Comparison of ENCODE assay signal across 21 mouse cellular contexts in the genomic region with DNA sequence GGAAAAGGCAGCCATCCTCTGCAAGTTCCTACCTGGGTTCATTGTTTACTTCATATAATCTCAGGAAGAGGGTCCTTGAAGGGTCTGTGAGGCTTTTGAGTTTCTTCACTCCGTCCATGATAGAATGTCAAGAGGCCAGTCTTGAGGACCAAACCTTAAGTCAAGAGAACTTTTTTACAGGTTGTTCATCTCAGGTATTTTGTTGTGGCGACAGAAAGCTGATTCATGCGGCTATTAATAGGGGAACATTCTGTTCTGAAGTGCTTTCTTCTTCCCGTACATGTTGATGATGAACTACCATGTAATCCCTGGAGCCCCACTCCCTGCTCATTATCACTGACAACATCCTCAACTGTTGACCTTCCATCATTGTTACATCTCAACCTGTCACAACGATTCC.
DNase-seq lines count a peak whose midpoint lies in the region; ATAC-seq and TF ChIP-seq lines count a peak whose summit lies in the region.
"Had no signal": no experiment of that assay in that cellular context is flagged by ENCODE, and none has a peak within 500 bp of the region (broad histone marks: within the 10 kb centered on the region; RNA-seq: fewer than 3 reads in every experiment).

No protein-coding gene starts in this region.

- peak; percentile 27 for DNase-seq in lung, postnatal 0 days (ENCODE audit: low spot score)
- DNase-seq in lung, postnatal 14 days: no peak
- DNase-seq in lung, postnatal 25 days (ENCODE audit: low spot score): peak; percentile 6
- DNase-seq in lung, postnatal 10 days: no peak
- peak; percentile 0 for DNase-seq in lung, postnatal 36 days
- DNase-seq in lung, adult 2 months: no peak
- DNase-seq: adrenal gland, adult 2 months; adrenal gland, adult 8-10 months; adrenal gland, postnatal 10 days; adrenal gland, postnatal 14 days; adrenal gland, postnatal 25 days; adrenal gland, postnatal 36 days; B cell, adult 2 months; cerebellum, adult 11 months; cerebellum, adult 11-12 months; cerebellum, adult 18-20 months had no signal

- TF ChIP-seq CTCF in lung, postnatal 0 days (IDR thresholded peaks at IDR 0.05): no peak
- TF ChIP-seq CTCF in lung, adult 2 months (IDR thresholded peaks at IDR 0.05; ENCODE audit: insufficient read depth, low read length): no peak

- no peak for TF ChIP-seq POLR2A in lung, adult 2 months (IDR thresholded peaks at IDR 0.05; ENCODE audit: borderline replicate concordance, extremely low read depth, low read depth, low read length)

- no peak overlapping the region for H3K4me2 ChIP-seq in lung, postnatal 0 days (replicated peaks; ENCODE audit: low read depth, low read length)

- TF ChIP-seq EP300 in lung, postnatal 0 days (IDR thresholded peaks at IDR 0.05): peak; percentile 97

- no peak overlapping the region for H3K4me3 ChIP-seq in lung, postnatal 0 days (ENCODE audit: low read depth, low read length)
- H3K4me3 ChIP-seq in lung, adult 2 months (replicated peaks; ENCODE audit: extremely low read depth, low read depth, low read length): no peak overlapping the region

- H3K27me3 ChIP-seq in lung, postnatal 0 days (replicated peaks; ENCODE audit: insufficient read depth, low read length): no peaks in the 10 kb centered on the region
- H3K27me3 ChIP-seq: CH12.LX had no signal

- peak; percentile 65 for ATAC-seq in lung, postnatal 0 days
- ATAC-seq: activated CD4-positive, CD25-positive, alpha-beta regulatory T cell, adult 4 months; CD4-positive, CD25-positive, alpha-beta regulatory T cell, adult 4 months; Patski had no signal

- H3K9ac ChIP-seq in lung, postnatal 0 days (replicated peaks; ENCODE audit: low read depth): no peak overlapping the region

- WGBS in lung, postnatal 0 days: 53% methylated on average over 5 of the region's 5 CpGs
- 53% methylated on average over 5 of the region's 5 CpGs for WGBS in lung, adult 2 months

- no peak overlapping the region for H3K27ac ChIP-seq in lung, postnatal 0 days (ENCODE audit: low read length)

- H3K4me1 ChIP-seq in lung, postnatal 0 days (ENCODE audit: insufficient read depth, low read depth, low read length): no peaks in the 10 kb centered on the region
- no peaks in the 10 kb centered on the region for H3K4me1 ChIP-seq in lung, adult 2 months (ENCODE audit: control insufficient read depth, insufficient read depth, low read length)

- no peaks in the 10 kb centered on the region for H3K36me3 ChIP-seq in lung, postnatal 0 days (ENCODE audit: insufficient read depth, low read length)
- H3K36me3 ChIP-seq: G1E had no signal

- H3K9me3 ChIP-seq in lung, postnatal 0 days (ENCODE audit: low read length): no peaks in the 10 kb centered on the region
- H3K9me3 ChIP-seq: G1E had no signal

Comparison
In these comparisons a context has a peak if more than half of its experiments do, and no peak if none do; other contexts are left out.
1. DNase-seq: peak in lung, postnatal 0 days (single experiment), lung, postnatal 25 days (single experiment) and lung, postnatal 36 days (single experiment); none in lung, postnatal 14 days (single experiment), lung, postnatal 10 days (single experiment) and lung, adult 2 months (single experiment).